Mouse (Mus musculus) intestine, postnatal 0 days (tissue): ENCODE measurements around the gene Ncoa3. TPM values are rescaled to one million over a fixed set of nuclear protein-coding genes. Genes with fewer than 3 reads are reported as not detected.

Experiments
- ATAC-seq: fragments of 200-750 bp; cut with Nextera tagmentation; 2 replicates; pipeline ENCODE4 v1.8.0; 2017; ENCODE audit warnings: mild to moderate bottlenecking, moderate TSS enrichment, moderate library complexity
- H3K27ac ChIP-seq: fragments of 300-500 bp; sonication (generic); 2 replicates; pipeline ENCODE4 v1.5.1; 2014; ENCODE audit warnings: mild to moderate bottlenecking, low read depth, low read length, moderate library complexity
- H3K27me3 ChIP-seq: fragments of 300-500 bp; sonication (generic); replicated peaks from 2 replicates; pipeline ENCODE4 v1.6.1; 2014; ENCODE audit warnings: low read length, mixed read lengths; ENCODE audit not compliant: control insufficient read depth, insufficient read depth
- H3K36me3 ChIP-seq: fragments of 300-500 bp; sonication (generic); 2 replicates; pipeline ENCODE4 v1.6.1; 2014; ENCODE audit warnings: mild to moderate bottlenecking, moderate library complexity; ENCODE audit not compliant: control insufficient read depth, insufficient read depth
- H3K4me1 ChIP-seq: fragments of 300-500 bp; sonication (generic); replicated peaks from 2 replicates; pipeline ENCODE4 v1.6.1; 2014; ENCODE audit warnings: antibody characterized with exemption, low read length, mixed read lengths; ENCODE audit not compliant: control insufficient read depth, insufficient read depth
- H3K4me2 ChIP-seq: fragments of 300-500 bp; sonication (generic); replicated peaks from 2 replicates; pipeline ENCODE4 v1.6.1; 2014; ENCODE audit warnings: low read depth, mild to moderate bottlenecking, moderate library complexity
- H3K4me3 ChIP-seq: fragments of 300-500 bp; sonication (generic); 2 replicates; pipeline ENCODE4 v1.5.1; 2014; ENCODE audit warnings: low read depth, low read length
- H3K9ac ChIP-seq: fragments of 300-500 bp; sonication (generic); 2 replicates; pipeline ENCODE4 v1.6.1; 2014; ENCODE audit warnings: mild to moderate bottlenecking, low read depth, low read length
- H3K9me3 ChIP-seq: fragments of 300-500 bp; sonication (generic); 2 replicates; pipeline ENCODE4 v1.6.1; 2016; ENCODE audit warnings: mixed run types; ENCODE audit not compliant: control insufficient read depth
- CTCF ChIP-seq: sonication (generic); IDR thresholded peaks from 2 replicates; pipeline ENCODE4 v1.5.1; 2016; ENCODE audit warnings: low read depth, mild to moderate bottlenecking, control low read depth, antibody characterized with exemption, moderate library complexity
- WGBS: fragments of 180-500 bp; shearing (Covaris S2); extraction: QIAGEN DNeasy Blood & Tissue Kit; methylation state at CpG from one replicate; pipeline ENCODE4 v1.1.7; 2014; 5-methylcytosine and 5-hydroxymethylcytosine counted together
- polyA plus RNA-seq: library from polyadenylated mRNA; unstranded; fragments of >200 nt; fragmentation: Nextera tagmentation; extraction: Ambion mirVana; gene quantifications from 2 replicates; pipeline ENCODE4 v1.2.1, GENCODE M21; 2015

The Ncoa3 gene
- polyA plus RNA-seq, 1 experiment from 2014 or later = 4.7 TPM

DNA sequence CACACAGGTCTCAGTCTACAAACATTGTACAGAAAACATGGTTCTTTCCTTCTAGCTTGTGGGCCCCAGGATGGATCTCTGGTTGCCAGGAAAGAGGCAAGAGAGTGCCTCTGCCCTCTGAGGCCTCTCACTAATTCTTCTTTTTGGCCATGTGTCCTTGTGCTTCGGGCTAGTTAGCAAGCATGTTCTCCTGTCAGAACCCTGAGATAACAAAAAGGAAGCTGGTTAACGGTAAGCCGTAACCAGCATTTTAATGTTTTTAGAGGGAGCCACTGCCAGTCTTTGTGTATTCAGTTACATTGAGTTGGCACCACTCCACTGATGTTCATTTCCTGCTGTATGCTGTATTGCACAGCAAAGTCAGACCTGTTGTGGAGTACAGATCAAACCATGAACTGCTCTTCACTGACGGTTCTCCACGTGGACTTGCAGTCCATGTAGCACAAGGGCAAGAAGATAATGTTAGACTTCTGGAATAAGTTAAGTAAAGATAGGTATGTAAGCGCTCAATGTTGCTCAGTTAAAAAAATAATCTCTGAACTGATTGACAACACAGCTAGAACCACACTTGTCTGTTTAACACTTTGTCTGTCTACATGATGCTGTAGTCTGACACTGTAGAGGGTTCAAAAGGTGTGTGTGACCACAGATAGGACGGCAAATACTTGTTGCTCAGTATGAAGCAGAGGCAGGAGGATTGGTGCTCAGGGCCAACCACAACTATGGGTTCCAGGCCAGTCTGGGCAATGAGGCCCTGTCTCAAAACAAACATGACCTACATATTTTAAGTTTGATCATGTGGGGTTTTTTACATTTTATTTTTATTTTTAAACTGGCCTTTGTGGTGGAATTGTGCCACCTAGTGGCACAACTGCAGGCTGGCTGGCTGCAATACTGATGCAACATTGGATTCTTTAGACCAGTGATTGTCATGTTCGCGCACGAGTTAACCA lies 53.4 kb downstream of the Ncoa3 start:
- WGBS = 60% methylated on average over 10 of the region's 10 CpGs
- ATAC-seq = no peak

DNA sequence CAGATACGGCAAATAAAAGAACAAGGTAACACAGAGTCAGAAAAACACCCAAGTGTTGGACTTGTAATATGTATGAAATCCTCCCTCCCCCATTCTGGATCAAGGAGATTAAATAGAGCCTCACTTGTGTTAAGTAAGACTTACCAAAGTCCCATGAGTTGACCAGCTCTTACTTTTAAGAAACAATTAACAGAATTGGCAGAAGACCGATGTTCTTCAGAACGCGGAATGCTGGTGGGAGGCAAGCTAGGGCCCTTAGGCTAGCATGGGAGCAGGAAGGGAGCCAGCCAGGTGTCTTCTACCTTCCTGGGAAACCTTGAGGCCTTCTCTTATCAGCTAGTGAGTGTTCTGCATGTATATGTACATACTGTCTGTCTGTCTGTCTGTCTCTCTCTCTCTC lies 55.5 kb downstream of the Ncoa3 start:
- H3K36me3 ChIP-seq = peaks cover 42% of the 10 kb centered on the region

More for the DNA sequence above, 53.4 kb downstream of the Ncoa3 start:
- Histone ChIP-seq H3K9me3 (no peaks in the 10 kb centered on the region), H3K36me3 (peaks cover 21% of the 10 kb centered on the region), H3K27ac (no peak overlapping the region), H3K4me1 (0 out of 2 replicates have a peak, but pooled peaks cover 4% of the 10 kb centered on the region), H3K4me3 (no peak overlapping the region), H3K27me3 (no peaks in the 10 kb centered on the region), H3K9ac (no peak overlapping the region), H3K4me2 (no peak overlapping the region)
- peak; percentile 84 for TF ChIP-seq CTCF

DNA sequence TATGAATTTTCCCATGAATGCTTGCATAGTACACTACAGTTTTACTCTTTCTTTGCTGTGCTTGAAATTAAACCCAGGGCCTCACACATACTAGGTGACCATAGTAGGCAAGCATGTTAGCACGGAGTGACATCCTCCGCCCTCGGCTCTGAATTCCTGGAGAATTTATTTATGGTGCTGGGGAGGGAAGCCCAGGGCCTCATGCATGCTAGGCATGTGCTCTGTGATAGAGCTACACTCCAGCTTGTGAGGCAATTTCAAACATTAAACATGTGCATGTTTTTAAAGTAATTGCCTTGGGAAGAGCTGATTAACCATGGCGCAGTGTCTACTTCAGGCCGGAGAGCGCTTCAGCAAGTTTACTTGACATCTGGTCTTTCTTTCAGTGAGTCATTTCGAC lies 56.4 kb downstream of the Ncoa3 start:
- 75% methylated on average over 7 of the region's 7 CpGs for WGBS

More for the DNA sequence above, 55.5 kb downstream of the Ncoa3 start:
- H3K4me2 ChIP-seq = no peak overlapping the region
- H3K4me1 ChIP-seq = 0 out of 2 replicates have a peak, but pooled peaks cover 4% of the 10 kb centered on the region
- no peak for ATAC-seq
- no peak overlapping the region for H3K27ac ChIP-seq
- no peak overlapping the region for H3K9ac ChIP-seq
- H3K9me3 ChIP-seq = no peaks in the 10 kb centered on the region
- TF ChIP-seq CTCF = no peak
- no peaks in the 10 kb centered on the region for H3K27me3 ChIP-seq
- H3K4me3 ChIP-seq = no peak overlapping the region
- 96% methylated on average over 4 of the region's 4 CpGs for WGBS

DNA sequence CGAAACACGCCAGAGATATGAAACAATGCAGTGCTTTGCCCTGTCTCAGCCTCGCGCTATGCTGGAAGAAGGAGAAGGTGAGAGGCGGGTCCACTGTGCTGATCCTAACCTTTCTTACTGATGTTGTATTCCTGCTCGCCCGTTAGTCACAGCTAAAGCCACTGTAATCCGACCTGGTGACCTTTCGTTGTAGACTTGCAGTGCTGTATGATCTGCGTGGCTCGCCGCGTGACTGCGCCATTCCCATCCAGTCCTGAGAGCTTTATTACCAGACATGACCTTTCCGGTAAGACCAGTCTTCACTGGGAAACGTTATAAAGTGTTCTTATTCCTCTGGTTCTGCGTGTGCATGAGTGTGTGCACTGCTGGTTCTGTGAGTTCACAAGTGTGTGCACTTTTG lies 59.0 kb downstream of the Ncoa3 start:
- H3K36me3 ChIP-seq = peaks cover 69% of the 10 kb centered on the region
- H3K4me2 ChIP-seq = no peak overlapping the region
- WGBS = 90% methylated on average over 17 of the region's 17 CpGs
- no peak overlapping the region for H3K27ac ChIP-seq
- no peak overlapping the region for H3K9ac ChIP-seq
- no peaks in the 10 kb centered on the region for H3K4me1 ChIP-seq
- no peaks in the 10 kb centered on the region for H3K9me3 ChIP-seq
- H3K27me3 ChIP-seq = no peaks in the 10 kb centered on the region
- TF ChIP-seq CTCF = no peak
- no peak overlapping the region for H3K4me3 ChIP-seq
- no peak for ATAC-seq

More for the DNA sequence above, 56.4 kb downstream of the Ncoa3 start:
- no peak for TF ChIP-seq CTCF
- Histone ChIP-seq H3K9ac (no peak overlapping the region), H3K4me2 (no peak overlapping the region), H3K27ac (no peak overlapping the region), H3K36me3 (peaks cover 50% of the 10 kb centered on the region), H3K27me3 (no peaks in the 10 kb centered on the region), H3K9me3 (no peaks in the 10 kb centered on the region), H3K4me1 (0 out of 2 replicates have a peak, but pooled peaks cover 4% of the 10 kb centered on the region), H3K4me3 (no peak overlapping the region)
- ATAC-seq = no peak

DNA sequence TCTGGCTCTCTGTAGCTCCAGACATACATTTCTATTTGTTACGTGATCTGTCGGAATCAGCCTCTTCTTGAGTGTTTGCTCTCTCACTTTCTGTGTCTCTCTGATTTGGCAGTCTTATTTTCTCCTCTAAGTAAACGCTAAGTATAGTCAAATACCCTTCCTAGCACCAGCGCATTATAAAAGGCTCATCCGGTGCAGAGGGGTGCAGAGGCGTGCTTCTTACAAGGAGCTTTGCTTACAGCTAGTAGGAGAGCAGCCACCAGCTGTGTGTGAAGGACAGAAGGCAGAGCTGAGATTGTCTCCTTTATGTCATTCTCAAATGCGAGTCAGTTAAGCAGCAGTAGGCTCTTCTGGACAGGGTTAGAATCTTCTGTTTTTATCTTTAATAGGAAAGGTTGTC lies 59.5 kb downstream of the Ncoa3 start:
- Histone ChIP-seq H3K27me3 (no peaks in the 10 kb centered on the region), H3K9me3 (no peaks in the 10 kb centered on the region), H3K4me2 (no peak overlapping the region), H3K4me1 (no peaks in the 10 kb centered on the region), H3K36me3 (peaks cover 74% of the 10 kb centered on the region), H3K9ac (no peak overlapping the region), H3K4me3 (no peak overlapping the region), H3K27ac (no peak overlapping the region)
- ATAC-seq = no peak
- no peak for TF ChIP-seq CTCF
- WGBS = 91% methylated on average over 7 of the region's 7 CpGs

DNA sequence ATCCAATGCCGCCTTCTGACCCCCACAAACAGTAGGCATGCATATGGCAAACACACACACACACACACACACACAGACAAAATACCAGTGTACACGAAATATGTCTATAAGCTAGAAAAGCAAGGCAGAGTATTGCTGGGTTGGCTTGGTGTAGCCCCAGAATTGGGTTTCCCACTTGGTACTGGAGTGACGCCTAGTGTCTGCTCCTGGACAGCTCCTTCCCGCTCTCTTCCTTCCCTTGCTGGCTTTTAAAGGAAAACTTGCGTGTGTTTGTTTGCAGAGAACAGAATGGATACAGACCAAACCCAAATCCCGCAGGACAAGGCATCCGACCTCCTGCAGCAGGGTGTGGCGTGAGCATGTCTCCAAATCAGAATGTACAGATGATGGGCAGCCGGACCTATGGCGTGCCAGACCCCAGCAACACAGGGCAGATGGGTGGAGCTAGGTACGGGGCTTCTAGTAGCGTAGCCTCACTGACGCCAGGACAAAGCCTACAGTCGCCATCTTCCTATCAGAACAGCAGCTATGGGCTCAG lies 61.6 kb downstream of the Ncoa3 start:
- no peak for ATAC-seq
- Histone ChIP-seq H3K4me1 (no peaks in the 10 kb centered on the region), H3K4me2 (no peak overlapping the region), H3K27me3 (no peaks in the 10 kb centered on the region), H3K9me3 (no peaks in the 10 kb centered on the region), H3K9ac (no peak overlapping the region), H3K27ac (no peak overlapping the region), H3K36me3 (peaks cover 73% of the 10 kb centered on the region), H3K4me3 (no peak overlapping the region)
- TF ChIP-seq CTCF = no peak
- 91% methylated on average over 14 of the region's 14 CpGs for WGBS
